Mouse (Mus musculus): ENCODE results near the gene Ano9.

- TF ChIP-seq POLR2A (IDR thresholded peaks at IDR 0.05; ENCODE audit: low read depth, low read length), result no peak
- no peak for TF ChIP-seq CTCF (IDR thresholded peaks at IDR 0.05; ENCODE audit: borderline replicate concordance, insufficient read depth, low read length)
These were observed 58.8 kb downstream of the Ano9 start for GRCm38 (mm10) chr7:141058601-141059341.
